In genomic region chr17:83993028-83993427, GRCm38 (mm10) we compare ENCODE assay signal across 14 mouse cellular contexts.
DNase-seq lines count a peak whose midpoint lies in the region; ATAC-seq and TF ChIP-seq lines count a peak whose summit lies in the region.
"Had no signal": no experiment of that assay in that cellular context is flagged by ENCODE, and none has a peak within 500 bp of the region (broad histone marks: within the 10 kb centered on the region; RNA-seq: fewer than 3 reads in every experiment).

No protein-coding gene starts in this region.

- no peak for TF ChIP-seq EP300 in liver, postnatal 0 days (IDR thresholded peaks at IDR 0.05; ENCODE audit: low read depth)

- H3K4me2 ChIP-seq in liver, postnatal 0 days (ENCODE audit: low read depth, low read length): no peak overlapping the region
- H3K4me2 ChIP-seq: liver, embryonic 15.5 days had no signal

- peak overlapping the region; percentile 70 for H3K27ac ChIP-seq in gastrocnemius, adult 2 months
- peak overlapping the region; percentile 92 for H3K27ac ChIP-seq in embryonic fibroblast, embryonic 13.5 days (ENCODE audit: insufficient read depth, low read length)
- no peak overlapping the region for H3K27ac ChIP-seq in liver, postnatal 0 days (ENCODE audit: low read depth)
- H3K27ac ChIP-seq: kidney, postnatal 0 days; liver, embryonic 15.5 days had no signal

- TF ChIP-seq CTCF in gastrocnemius, adult 2 months (IDR thresholded peaks at IDR 0.05): no peak
- TF ChIP-seq CTCF in embryonic fibroblast, embryonic 13.5 days (IDR thresholded peaks at IDR 0.05; ENCODE audit: borderline replicate concordance, insufficient read depth, low read length): no peak
- no peak for TF ChIP-seq CTCF in liver, postnatal 0 days (IDR thresholded peaks at IDR 0.05; ENCODE audit: low read depth)

- no peak for TF ChIP-seq POLR2A in embryonic fibroblast, embryonic 13.5 days (IDR thresholded peaks at IDR 0.05; ENCODE audit: low read depth, low read length)

- WGBS in liver, postnatal 0 days (ENCODE audit: insufficient replicate concordance): 78% methylated on average over 2 of the region's 2 CpGs

- intact Hi-C loops in gastrocnemius, adult 2 months (cut with DNase I): loop anchor here (5.0 kb wide), 1 partner anchor 91 kb away; no protein-coding TSS in a partner anchor

- H3K27me3 ChIP-seq in liver, postnatal 0 days (ENCODE audit: insufficient read depth, low read length): no peaks in the 10 kb centered on the region
- H3K27me3 ChIP-seq: CH12.LX; liver, embryonic 15.5 days had no signal

- peak; percentile 68 for DNase-seq in gastrocnemius, adult 2 months
- DNase-seq in gastrocnemius, postnatal 10 days: no peak
- DNase-seq in 3134 (ENCODE audit: extremely low read depth, insufficient read length, low spot score): peak; percentile 78
- DNase-seq in NIH3T3 (ENCODE audit: low read depth): peak; percentile 84
- DNase-seq in liver, postnatal 0 days: no peak
- no peak for DNase-seq in thymus, postnatal 0 days (ENCODE audit: low spot score)
- DNase-seq: forebrain, postnatal 0 days; layer of hippocampus, adult 9-11 months; right cerebral cortex, postnatal 14 days had no signal

- no peaks in the 10 kb centered on the region for H3K36me3 ChIP-seq in liver, postnatal 0 days (replicated peaks; ENCODE audit: insufficient read depth, low read length)
- H3K36me3 ChIP-seq: liver, embryonic 15.5 days had no signal

- H3K4me3 ChIP-seq in gastrocnemius, adult 2 months: no peak overlapping the region
- H3K4me3 ChIP-seq in embryonic fibroblast, embryonic 13.5 days (ENCODE audit: insufficient read depth, low read length): no peak overlapping the region
- H3K4me3 ChIP-seq in liver, postnatal 0 days (ENCODE audit: low read depth, low read length): no peak overlapping the region
- H3K4me3 ChIP-seq: liver, embryonic 15.5 days had no signal

- ATAC-seq in liver, postnatal 0 days: no peak
- ATAC-seq in CD4-positive, CD25-positive, alpha-beta regulatory T cell, adult 4 months: no peak
- ATAC-seq: forebrain, postnatal 0 days had no signal

- peaks cover 44% of the 10 kb centered on the region for H3K4me1 ChIP-seq in embryonic fibroblast, embryonic 13.5 days (ENCODE audit: control insufficient read depth, insufficient read depth, low read length)
- H3K4me1 ChIP-seq in liver, postnatal 0 days (ENCODE audit: insufficient read depth): peaks cover 16% of the 10 kb centered on the region

- no peaks in the 10 kb centered on the region for H3K9me3 ChIP-seq in liver, postnatal 0 days (ENCODE audit: low read length)
- H3K9me3 ChIP-seq: liver, embryonic 15.5 days had no signal

- H3K9ac ChIP-seq in liver, postnatal 0 days (replicated peaks): no peak overlapping the region
- H3K9ac ChIP-seq: forebrain, postnatal 0 days; liver, embryonic 15.5 days had no signal

Comparison
In these comparisons a context has a peak if more than half of its experiments do, and no peak if none do; other contexts are left out.
1. DNase-seq: peak in gastrocnemius, adult 2 months (single experiment), 3134 (single experiment) and NIH3T3 (single experiment); none in gastrocnemius, postnatal 10 days (single experiment), liver, postnatal 0 days (single experiment) and thymus, postnatal 0 days (single experiment).